Mouse (Mus musculus) spleen, postnatal 4 days (tissue): ENCODE results near the gene Myt1l.
A peak's percentile ranks its signal among the peaks of the same experiment; 100 is the strongest.

ENCODE experiments used
- DNase-seq, 2 experiments: peaks; one replicate each; pipeline ENCODE4 v3.0.0; 2022; ENCODE audit warnings: low spot score in 2 of 2

Gene Myt1l

GRCm38 (mm10) chr12:29561222-29561621 lies 33.0 kb downstream of the Myt1l start:
- DNase-seq, result no peak

- DNase-seq, result peak in 1 of 2 experiments; percentile 13
Measured at GRCm38 (mm10) chr12:29569311-29569710, 41.1 kb downstream of the Myt1l start.

GRCm38 (mm10) chr12:29570351-29570750 lies 42.2 kb downstream of the Myt1l start:
- DNase-seq, result no peak

GRCm38 (mm10) chr12:29571613-29572012 lies 43.4 kb downstream of the Myt1l start:
- DNase-seq, result no peak

- no peak for DNase-seq
Measured at GRCm38 (mm10) chr12:29593787-29594186, 65.6 kb downstream of the Myt1l start.

GRCm38 (mm10) chr12:29599916-29600315 lies 71.7 kb downstream of the Myt1l start:
- DNase-seq, result no peak

GRCm38 (mm10) chr12:29601223-29601622 lies 73.0 kb downstream of the Myt1l start:
- no peak for DNase-seq

- DNase-seq, result no peak
Measured at GRCm38 (mm10) chr12:29604659-29605058, 76.5 kb downstream of the Myt1l start.

- no peak for DNase-seq
Measured at GRCm38 (mm10) chr12:29605124-29605523, 76.9 kb downstream of the Myt1l start.

GRCm38 (mm10) chr12:29606221-29606620 lies 78.0 kb downstream of the Myt1l start:
- DNase-seq, result no peak

- DNase-seq, result no peak
Measured at GRCm38 (mm10) chr12:29617746-29618145, 89.6 kb downstream of the Myt1l start.

- DNase-seq, result no peak
Measured at GRCm38 (mm10) chr12:29621530-29621929, 93.3 kb downstream of the Myt1l start.

- no peak for DNase-seq
Measured at GRCm38 (mm10) chr12:29627956-29628750, 100.0 kb downstream of the Myt1l start.

GRCm38 (mm10) chr12:29629875-29630538 lies 101.8 kb downstream of the Myt1l start:
- no peak for DNase-seq

GRCm38 (mm10) chr12:29634509-29634908 lies 106.3 kb downstream of the Myt1l start:
- no peak for DNase-seq

GRCm38 (mm10) chr12:29639543-29640196 lies 111.5 kb downstream of the Myt1l start:
- no peak for DNase-seq

GRCm38 (mm10) chr12:29640201-29640600 lies 112.0 kb downstream of the Myt1l start:
- no peak for DNase-seq

GRCm38 (mm10) chr12:29642915-29643314 lies 114.7 kb downstream of the Myt1l start:
- no peak for DNase-seq

GRCm38 (mm10) chr12:29644091-29644490 lies 115.9 kb downstream of the Myt1l start:
- no peak for DNase-seq

GRCm38 (mm10) chr12:29644721-29645120 lies 116.5 kb downstream of the Myt1l start:
- no peak for DNase-seq

- DNase-seq, result no peak
Measured at GRCm38 (mm10) chr12:29649510-29650152, 121.4 kb downstream of the Myt1l start.

- DNase-seq, result no peak
Measured at GRCm38 (mm10) chr12:29652516-29652915, 124.3 kb downstream of the Myt1l start.
